In the genomic region with DNA sequence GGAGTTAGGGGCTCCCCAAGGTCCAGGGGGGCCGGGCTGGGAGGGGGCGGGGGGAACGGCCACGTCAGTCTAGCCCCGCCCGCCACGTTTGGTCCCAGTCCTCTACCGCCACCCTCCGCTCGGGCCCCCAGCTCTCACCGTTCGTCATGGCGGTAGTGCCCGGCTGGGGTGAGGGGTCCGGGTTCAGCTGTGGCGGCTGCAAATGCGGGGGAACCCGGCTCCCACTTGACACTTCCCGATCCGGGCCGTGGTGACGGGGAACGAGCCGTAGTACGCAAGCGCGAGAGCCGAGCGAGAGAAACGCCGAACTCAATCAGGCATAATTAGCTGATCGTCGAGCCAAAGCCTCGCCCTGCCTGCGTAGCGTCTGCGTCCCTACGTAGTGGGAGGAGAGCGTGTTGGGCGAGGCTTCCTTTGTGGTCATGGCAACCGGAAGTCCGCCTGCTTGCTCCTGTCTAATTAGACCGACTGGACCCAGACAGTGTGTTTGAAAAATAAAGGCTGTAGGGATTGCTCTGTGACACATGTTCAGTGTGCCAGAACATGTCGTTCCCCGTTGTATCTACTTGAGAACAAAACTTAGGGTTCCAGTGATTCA, we compare ENCODE assay signal across 8 mouse cellular contexts. TPM values are rescaled to one million over a fixed set of nuclear protein-coding genes. Genes with fewer than 3 reads are reported as not detected.
A peak's percentile ranks its signal among the peaks of the same experiment; 100 is the strongest.
DNase-seq lines count a peak whose midpoint lies in the region; ATAC-seq and TF ChIP-seq lines count a peak whose summit lies in the region.

TSS of gene Tmem167b (minus strand) at position 334 of the 598 bp plus-strand sequence.

- DNase-seq in CD8-positive naive resting alpha-beta T cell, adult 2 months (ENCODE audit: low read depth in 2 of 2, low spot score in 2 of 2) = peak; percentile 93 to 96
- DNase-seq in c-Kit-positive CD71-negative TER-119-negative erythroid progenitor cells, embryonic 14.5 days (ENCODE audit: low read depth) = peak; percentile 99
- DNase-seq in forebrain, embryonic 10.5 days (ENCODE audit: extremely low spot score, low spot score) = peak; percentile 97
- DNase-seq in kidney, postnatal 25 days = peak; percentile 97 to 99
- peak; percentile 98 for DNase-seq in liver, embryonic 14.5 days (ENCODE audit: low read depth in 3 of 3, low spot score in 3 of 3)
- DNase-seq in neural tube, embryonic 11.5 days (ENCODE audit: low spot score) = peak; percentile 97
- peak; percentile 96 for DNase-seq in stomach, postnatal 0 days (ENCODE audit: low spot score)

- H3K4me3 ChIP-seq in forebrain, embryonic 10.5 days = peak within 1 kb of the TSS; percentile 92
- H3K4me3 ChIP-seq in heart, embryonic 15.5 days = peak within 1 kb of the TSS; percentile 93
- peak within 1 kb of the TSS; percentile 92 to 97 for H3K4me3 ChIP-seq in liver, embryonic 14.5 days (ENCODE audit: insufficient read depth in 1 of 2, low read depth in 2 of 2, low read length in 2 of 2)
- H3K4me3 ChIP-seq in neural tube, embryonic 11.5 days (ENCODE audit: low read depth, low read length) = peak within 1 kb of the TSS; percentile 76
- H3K4me3 ChIP-seq in stomach, postnatal 0 days (ENCODE audit: low read depth, low read length) = peak within 1 kb of the TSS; percentile 88

- WGBS in forebrain, embryonic 10.5 days = under 1% methylated on average over 45 of the region's 45 CpGs
- WGBS in heart, embryonic 15.5 days = under 1% methylated on average over 45 of the region's 45 CpGs
- WGBS in liver, embryonic 14.5 days (ENCODE audit: insufficient replicate concordance) = under 1% methylated on average over 40 of the region's 45 CpGs
- under 1% methylated on average over 45 of the region's 45 CpGs for WGBS in neural tube, embryonic 11.5 days
- under 1% methylated on average over 44 of the region's 45 CpGs for WGBS in stomach, postnatal 0 days

- H3K4me2 ChIP-seq in heart, embryonic 15.5 days = peak within 1 kb of the TSS; percentile 76
- H3K4me2 ChIP-seq in liver, embryonic 14.5 days (ENCODE audit: low read depth) = peak within 1 kb of the TSS; percentile 99
- H3K4me2 ChIP-seq in neural tube, embryonic 11.5 days (ENCODE audit: low read depth) = peak within 1 kb of the TSS; percentile 70
- peak within 1 kb of the TSS; percentile 75 for H3K4me2 ChIP-seq in stomach, postnatal 0 days (replicated peaks; ENCODE audit: low read depth)

- peaks cover 31% of the 10 kb centered on the region for H3K36me3 ChIP-seq in forebrain, embryonic 10.5 days (replicated peaks)
- peaks cover 26% of the 10 kb centered on the region for H3K36me3 ChIP-seq in heart, embryonic 15.5 days
- H3K36me3 ChIP-seq in liver, embryonic 14.5 days (replicated peaks; ENCODE audit: control insufficient read depth, insufficient read depth, low read depth) = peaks cover 9% of the 10 kb centered on the region
- H3K36me3 ChIP-seq in neural tube, embryonic 11.5 days (ENCODE audit: control insufficient read depth, insufficient read depth, low read length) = peaks cover 3% of the 10 kb centered on the region; the same call in 1 of the 2 replicates
- peaks cover 13% of the 10 kb centered on the region for H3K36me3 ChIP-seq in stomach, postnatal 0 days (ENCODE audit: control insufficient read depth, insufficient read depth, low read length)

- TF ChIP-seq CTCF in liver, embryonic 14.5 days (IDR thresholded peaks at IDR 0.05; ENCODE audit: low read depth) = no peak; the same call in 1 of the 2 replicates
- TF ChIP-seq CTCF in stomach, postnatal 0 days (IDR thresholded peaks at IDR 0.05; ENCODE audit: low read depth) = peak; percentile 33

- H3K27ac ChIP-seq in forebrain, embryonic 10.5 days = peak within 1 kb of the TSS; percentile 91
- peak within 1 kb of the TSS; percentile 95 for H3K27ac ChIP-seq in heart, embryonic 15.5 days
- peak within 1 kb of the TSS; percentile 96 for H3K27ac ChIP-seq in liver, embryonic 14.5 days
- peak within 1 kb of the TSS; percentile 78 for H3K27ac ChIP-seq in neural tube, embryonic 11.5 days (ENCODE audit: low read depth, low read length)
- peak within 1 kb of the TSS; percentile 93 for H3K27ac ChIP-seq in stomach, postnatal 0 days (replicated peaks)

- H3K9me3 ChIP-seq in forebrain, embryonic 10.5 days = no peaks in the 10 kb centered on the region
- H3K9me3 ChIP-seq in heart, embryonic 15.5 days (replicated peaks) = no peaks in the 10 kb centered on the region
- no peaks in the 10 kb centered on the region for H3K9me3 ChIP-seq in liver, embryonic 14.5 days (ENCODE audit: control insufficient read depth, low read length)
- no peaks in the 10 kb centered on the region for H3K9me3 ChIP-seq in neural tube, embryonic 11.5 days (ENCODE audit: control insufficient read depth, low read length)
- no peaks in the 10 kb centered on the region for H3K9me3 ChIP-seq in stomach, postnatal 0 days (ENCODE audit: control insufficient read depth, low read length)

- H3K4me1 ChIP-seq in forebrain, embryonic 10.5 days = peaks cover 25% of the 10 kb centered on the region
- peaks cover 17% of the 10 kb centered on the region for H3K4me1 ChIP-seq in heart, embryonic 15.5 days (replicated peaks)
- H3K4me1 ChIP-seq in liver, embryonic 14.5 days (replicated peaks; ENCODE audit: control insufficient read depth in 2 of 2, insufficient read depth in 2 of 2, low read length in 1 of 2) = peaks cover 23 to 24% of the 10 kb centered on the region in 2 experiments
- H3K4me1 ChIP-seq in neural tube, embryonic 11.5 days (ENCODE audit: control insufficient read depth, insufficient read depth, low read length) = peaks cover 13% of the 10 kb centered on the region
- peaks cover 4% of the 10 kb centered on the region; the same call in 1 of the 2 replicates for H3K4me1 ChIP-seq in stomach, postnatal 0 days (replicated peaks; ENCODE audit: control insufficient read depth, insufficient read depth)

- ATAC-seq in heart, embryonic 15.5 days (replicated peaks; ENCODE audit: insufficient number of reproducible peaks, insufficient read depth, low FRiP score, low read depth) = peak; percentile 96
- ATAC-seq in liver, embryonic 14.5 days (ENCODE audit: insufficient read depth) = peak; percentile 96
- peak; percentile 95 for ATAC-seq in neural tube, embryonic 11.5 days (ENCODE audit: insufficient read depth, low FRiP score, low TSS enrichment)
- ATAC-seq in stomach, postnatal 0 days (ENCODE audit: low FRiP score, low TSS enrichment) = peak; percentile 98

- peak within 1 kb of the TSS; percentile 84 for H3K9ac ChIP-seq in heart, embryonic 15.5 days
- H3K9ac ChIP-seq in liver, embryonic 14.5 days (replicated peaks) = peak within 1 kb of the TSS; percentile 97
- peak within 1 kb of the TSS; percentile 81 for H3K9ac ChIP-seq in neural tube, embryonic 11.5 days (ENCODE audit: low read length)
- peak within 1 kb of the TSS; percentile 89 for H3K9ac ChIP-seq in stomach, postnatal 0 days (ENCODE audit: low read length)

- H3K27me3 ChIP-seq in forebrain, embryonic 10.5 days (ENCODE audit: poor library complexity, severe bottlenecking) = no peaks in the 10 kb centered on the region
- 0 out of 2 replicates have a peak, but pooled peaks cover 2% of the 10 kb centered on the region for H3K27me3 ChIP-seq in heart, embryonic 15.5 days
- no peaks in the 10 kb centered on the region for H3K27me3 ChIP-seq in liver, embryonic 14.5 days (ENCODE audit: control insufficient read depth, insufficient read depth, low read length)
- H3K27me3 ChIP-seq in neural tube, embryonic 11.5 days (ENCODE audit: control insufficient read depth, insufficient read depth, low read length) = no peaks in the 10 kb centered on the region
- no peaks in the 10 kb centered on the region for H3K27me3 ChIP-seq in stomach, postnatal 0 days (ENCODE audit: control insufficient read depth, insufficient read depth, low read length)

- no peak for TF ChIP-seq EP300 in liver, embryonic 14.5 days (IDR thresholded peaks at IDR 0.05; ENCODE audit: low read depth)
- no peak for TF ChIP-seq EP300 in stomach, postnatal 0 days (optimal IDR thresholded peaks at IDR 0.05)

RNA-seq across cellular contexts. Expression of gene Tmem167b, which starts in this region (rescaled TPM):
- 36.9 and 37.9 TPM in 2 replicates for polyA plus RNA-seq in forebrain, embryonic 10.5 days (2016; fragmentation: Nextera tagmentation; extraction: Ambion mirVana)
- 29.7 and 32.5 TPM in 2 replicates for polyA plus RNA-seq in heart, embryonic 15.5 days (2015; fragmentation: Nextera tagmentation; extraction: Ambion mirVana)
- 2.8 and 3.8 TPM in 2 replicates for polyA plus RNA-seq in liver, embryonic 14.5 days (2012; rRNA removed)
- polyA plus RNA-seq in liver, embryonic 14.5 days (2014; fragmentation: Nextera tagmentation; extraction: Ambion mirVana) = 12.7 and 13.1 TPM in 2 replicates
- 55.4 and 56.6 TPM in 2 replicates for polyA plus RNA-seq in neural tube, embryonic 11.5 days (2014; fragmentation: Nextera tagmentation; extraction: Ambion mirVana)
- polyA plus RNA-seq in stomach, postnatal 0 days (2015; fragmentation: Nextera tagmentation; extraction: Ambion mirVana) = 29.9 and 33.0 TPM in 2 replicates

Comparison
In these comparisons a context has a peak if more than half of its experiments do, and no peak if none do; other contexts are left out.
1. Peak in every context shown above with its lines: DNase-seq, ATAC-seq, H3K4me3 ChIP-seq and H3K27ac ChIP-seq.